Mouse (Mus musculus): Measurements from ENCODE around the gene Dusp15. TPM values are rescaled to one million over a fixed set of nuclear protein-coding genes. Genes with fewer than 3 reads are reported as not detected.

The Dusp15 gene
- 0.06 and 0.24 TPM in 2 replicates for polyA plus RNA-seq (2015; fragmentation: Nextera tagmentation; extraction: Ambion mirVana)

- Histone ChIP-seq H3K9me3 (replicated peaks; ENCODE audit: control insufficient read depth, low read length) (no peaks in the 10 kb centered on the region), H3K27ac (ENCODE audit: low read length) (no peak within 1 kb of the TSS), H3K36me3 (ENCODE audit: control insufficient read depth, insufficient read depth, low read length) (no peaks in the 10 kb centered on the region), H3K4me1 (ENCODE audit: control insufficient read depth, insufficient read depth, low read length) (0 out of 2 replicates have a peak, but pooled peaks cover 4% of the 10 kb centered on the region), H3K4me3 (replicated peaks; ENCODE audit: low read length) (peak within 1 kb of the TSS; percentile 51), H3K4me2 (ENCODE audit: low read depth, low read length) (peak within 1 kb of the TSS; percentile 74), H3K9ac (ENCODE audit: low read length) (peak within 1 kb of the TSS; percentile 60), H3K27me3 (ENCODE audit: control insufficient read depth, insufficient read depth, low read length) (peaks cover 32% of the 10 kb centered on the region)
- ATAC-seq (ENCODE audit: insufficient read depth, low FRiP score), result peak; percentile 57; the same call in 1 of the 2 replicates
- under 1% methylated on average over 50 of the region's 54 CpGs for WGBS
Observed at GRCm38 (mm10) chr2:152951065-152951849, at the start of gene Dusp15. Gene Dusp15, minus strand, starts transcription at chr2:152951698.

GRCm38 (mm10) chr2:152997046-152997445 is 45.5 kb upstream of the Dusp15 start:
- Histone ChIP-seq H3K4me2 (ENCODE audit: low read depth, low read length) (no peak overlapping the region), H3K36me3 (ENCODE audit: control insufficient read depth, insufficient read depth, low read length) (no peaks in the 10 kb centered on the region), H3K4me3 (replicated peaks; ENCODE audit: low read length) (no peak overlapping the region), H3K9ac (ENCODE audit: low read length) (no peak overlapping the region), H3K27me3 (ENCODE audit: control insufficient read depth, insufficient read depth, low read length) (no peaks in the 10 kb centered on the region), H3K9me3 (replicated peaks; ENCODE audit: control insufficient read depth, low read length) (no peaks in the 10 kb centered on the region), H3K4me1 (ENCODE audit: control insufficient read depth, insufficient read depth, low read length) (no peaks in the 10 kb centered on the region), H3K27ac (ENCODE audit: low read length) (no peak overlapping the region)
- no peak for ATAC-seq (ENCODE audit: insufficient read depth, low FRiP score)
- WGBS, result 58% methylated on average over 4 of the region's 4 CpGs

GRCm38 (mm10) chr2:152991529-152991928 is 40.0 kb upstream of the Dusp15 start:
- Histone ChIP-seq H3K4me1 (ENCODE audit: control insufficient read depth, insufficient read depth, low read length) (no peaks in the 10 kb centered on the region), H3K36me3 (ENCODE audit: control insufficient read depth, insufficient read depth, low read length) (no peaks in the 10 kb centered on the region), H3K9me3 (replicated peaks; ENCODE audit: control insufficient read depth, low read length) (no peaks in the 10 kb centered on the region), H3K27ac (ENCODE audit: low read length) (no peak overlapping the region), H3K4me3 (replicated peaks; ENCODE audit: low read length) (no peak overlapping the region), H3K4me2 (ENCODE audit: low read depth, low read length) (no peak overlapping the region), H3K9ac (ENCODE audit: low read length) (no peak overlapping the region), H3K27me3 (ENCODE audit: control insufficient read depth, insufficient read depth, low read length) (no peaks in the 10 kb centered on the region)
- ATAC-seq (ENCODE audit: insufficient read depth, low FRiP score), result no peak
- WGBS, result 84% methylated on average over 9 of the region's 9 CpGs

- no peak overlapping the region for H3K4me2 ChIP-seq (ENCODE audit: low read depth, low read length)
- no peak overlapping the region for H3K4me3 ChIP-seq (replicated peaks; ENCODE audit: low read length)
- no peaks in the 10 kb centered on the region for H3K36me3 ChIP-seq (ENCODE audit: control insufficient read depth, insufficient read depth, low read length)
- no peaks in the 10 kb centered on the region for H3K9me3 ChIP-seq (replicated peaks; ENCODE audit: control insufficient read depth, low read length)
- H3K27ac ChIP-seq (ENCODE audit: low read length), result no peak overlapping the region
- H3K27me3 ChIP-seq (ENCODE audit: control insufficient read depth, insufficient read depth, low read length), result no peaks in the 10 kb centered on the region
- no peak overlapping the region for H3K9ac ChIP-seq (ENCODE audit: low read length)
- H3K4me1 ChIP-seq (ENCODE audit: control insufficient read depth, insufficient read depth, low read length), result no peaks in the 10 kb centered on the region
- 52% methylated on average over 1 of the region's 1 CpGs for WGBS
- no peak for ATAC-seq (ENCODE audit: insufficient read depth, low FRiP score)
Observed at GRCm38 (mm10) chr2:152985582-152985981, 34.1 kb upstream of the Dusp15 start.

- no peaks in the 10 kb centered on the region for H3K4me1 ChIP-seq (ENCODE audit: control insufficient read depth, insufficient read depth, low read length)
- H3K27ac ChIP-seq (ENCODE audit: low read length), result no peak overlapping the region
- H3K36me3 ChIP-seq (ENCODE audit: control insufficient read depth, insufficient read depth, low read length), result no peaks in the 10 kb centered on the region
- no peak for ATAC-seq (ENCODE audit: insufficient read depth, low FRiP score)
- no peaks in the 10 kb centered on the region for H3K9me3 ChIP-seq (replicated peaks; ENCODE audit: control insufficient read depth, low read length)
- no peak overlapping the region for H3K9ac ChIP-seq (ENCODE audit: low read length)
- no peaks in the 10 kb centered on the region for H3K27me3 ChIP-seq (ENCODE audit: control insufficient read depth, insufficient read depth, low read length)
- no peak overlapping the region for H3K4me3 ChIP-seq (replicated peaks; ENCODE audit: low read length)
- no peak overlapping the region for H3K4me2 ChIP-seq (ENCODE audit: low read depth, low read length)
- 67% methylated on average over 3 of the region's 3 CpGs for WGBS
Observed at GRCm38 (mm10) chr2:152976991-152977390, 25.5 kb upstream of the Dusp15 start.

- no peaks in the 10 kb centered on the region for H3K27me3 ChIP-seq (ENCODE audit: control insufficient read depth, insufficient read depth, low read length)
- ATAC-seq (ENCODE audit: insufficient read depth, low FRiP score), result no peak
- H3K27ac ChIP-seq (ENCODE audit: low read length), result no peak overlapping the region
- no peaks in the 10 kb centered on the region for H3K9me3 ChIP-seq (replicated peaks; ENCODE audit: control insufficient read depth, low read length)
- H3K4me2 ChIP-seq (ENCODE audit: low read depth, low read length), result no peak overlapping the region
- no peaks in the 10 kb centered on the region for H3K4me1 ChIP-seq (ENCODE audit: control insufficient read depth, insufficient read depth, low read length)
- H3K4me3 ChIP-seq (replicated peaks; ENCODE audit: low read length), result no peak overlapping the region
- no peak overlapping the region for H3K9ac ChIP-seq (ENCODE audit: low read length)
- 57% methylated on average over 4 of the region's 4 CpGs for WGBS
- H3K36me3 ChIP-seq (ENCODE audit: control insufficient read depth, insufficient read depth, low read length), result no peaks in the 10 kb centered on the region
Observed at GRCm38 (mm10) chr2:152965555-152965954, 14.1 kb upstream of the Dusp15 start.

GRCm38 (mm10) chr2:152962091-152962793 is 10.7 kb upstream of the Dusp15 start, which contains the start of gene Ttll9:
Gene Ttll9, plus strand, starts transcription at chr2:152962485.
- H3K4me3 ChIP-seq (replicated peaks; ENCODE audit: low read length), result peak within 1 kb of the TSS; percentile 49
- no peaks in the 10 kb centered on the region; the same call in 1 of the 2 replicates for H3K27me3 ChIP-seq (ENCODE audit: control insufficient read depth, insufficient read depth, low read length)
- no peaks in the 10 kb centered on the region for H3K9me3 ChIP-seq (replicated peaks; ENCODE audit: control insufficient read depth, low read length)
- H3K4me1 ChIP-seq (ENCODE audit: control insufficient read depth, insufficient read depth, low read length), result no peaks in the 10 kb centered on the region
- H3K27ac ChIP-seq (ENCODE audit: low read length), result no peak within 1 kb of the TSS
- no peaks in the 10 kb centered on the region for H3K36me3 ChIP-seq (ENCODE audit: control insufficient read depth, insufficient read depth, low read length)
- H3K9ac ChIP-seq (ENCODE audit: low read length), result peak within 1 kb of the TSS; percentile 57
- 1% methylated on average over 34 of the region's 34 CpGs for WGBS
- ATAC-seq (ENCODE audit: insufficient read depth, low FRiP score), result peak; percentile 87
- H3K4me2 ChIP-seq (ENCODE audit: low read depth, low read length), result peak within 1 kb of the TSS; percentile 87

- Histone ChIP-seq H3K9me3 (replicated peaks; ENCODE audit: control insufficient read depth, low read length) (no peaks in the 10 kb centered on the region), H3K4me3 (replicated peaks; ENCODE audit: low read length) (no peak overlapping the region), H3K9ac (ENCODE audit: low read length) (no peak overlapping the region), H3K36me3 (ENCODE audit: control insufficient read depth, insufficient read depth, low read length) (no peaks in the 10 kb centered on the region), H3K4me1 (ENCODE audit: control insufficient read depth, insufficient read depth, low read length) (no peaks in the 10 kb centered on the region), H3K4me2 (ENCODE audit: low read depth, low read length) (no peak overlapping the region), H3K27me3 (ENCODE audit: control insufficient read depth, insufficient read depth, low read length) (no peaks in the 10 kb centered on the region; the same call in none of the 2 replicates), H3K27ac (ENCODE audit: low read length) (no peak overlapping the region)
- WGBS, result 70% methylated on average over 3 of the region's 3 CpGs
- no peak for ATAC-seq (ENCODE audit: insufficient read depth, low FRiP score)
Observed at GRCm38 (mm10) chr2:152958116-152958515, 6.6 kb upstream of the Dusp15 start.

All from stomach, embryonic 16.5 days (tissue).